Mouse (Mus musculus) kidney, adult 2 months (tissue): ENCODE results near the gene Zfr2.

Source experiments
- CTCF ChIP-seq: fragments of 200-500 bp; conservative IDR thresholded peaks from 2 replicates; pipeline ENCODE4 v1.5.1; 2011; ENCODE audit warnings: low read depth, mild to moderate bottlenecking, control low read depth, low read length, moderate library complexity, mixed read lengths; ENCODE audit not compliant: insufficient read depth, insufficient read length
- POLR2A ChIP-seq: fragments of 200-500 bp; IDR thresholded peaks from one replicate; pipeline ENCODE4 v1.6.1; 2011; ENCODE audit warnings: low read depth, low read length, control low read depth

DNA sequence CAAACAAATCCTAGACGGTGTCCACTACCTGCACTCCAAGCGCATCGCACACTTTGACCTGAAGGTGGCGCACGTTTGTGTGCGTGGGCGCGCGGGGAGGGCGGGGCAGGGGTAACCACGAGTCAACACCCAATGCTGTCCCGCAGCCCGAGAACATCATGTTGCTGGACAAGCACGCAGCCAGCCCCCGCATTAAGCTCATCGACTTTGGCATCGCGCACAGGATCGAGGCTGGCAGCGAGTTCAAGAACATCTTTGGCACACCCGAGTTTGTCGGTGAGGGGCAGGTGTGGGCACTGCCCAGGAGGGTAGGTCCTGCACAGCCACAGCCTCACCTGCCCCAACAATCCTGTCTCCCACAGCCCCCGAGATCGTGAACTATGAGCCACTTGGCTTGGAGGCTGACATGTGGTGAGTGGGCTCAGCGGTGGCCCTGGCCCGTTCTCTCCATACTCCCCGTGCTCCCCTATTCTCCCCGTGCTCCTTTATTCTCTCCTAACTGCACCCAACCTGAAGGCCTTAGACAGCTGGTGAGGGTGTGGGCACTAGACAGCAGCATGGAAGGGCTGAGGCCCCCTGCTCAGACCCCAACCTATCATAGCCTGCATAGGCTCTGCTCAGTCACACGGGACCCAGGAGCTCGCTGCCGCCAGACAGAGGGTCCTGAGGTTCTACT lies 42.6 kb upstream of the Zfr2 start:
- TF ChIP-seq POLR2A (no peak), CTCF (peak; percentile 41; the same call in 1 of the 2 replicates)
